Mouse (Mus musculus): ENCODE measurements at regions not wholly inside any gene's neighbourhood (a gene's known extent, or its start where the extent isn't known, plus 50 kb on each side); places are given as distances from the start of the nearest gene placed in this dataset.

GRCm38 (mm10) chr11:41090391-41090900 is 335.3 kb upstream of the Ccng1 start:
- DNase-seq: peak; percentile 4

GRCm38 (mm10) chr11:41063570-41063969 is 308.5 kb upstream of the Ccng1 start:
- DNase-seq: no peak

GRCm38 (mm10) chr11:41057796-41058195 is 302.7 kb upstream of the Ccng1 start:
- no peak for DNase-seq

GRCm38 (mm10) chr11:41030018-41030417 is 274.9 kb upstream of the Ccng1 start:
- no peak for DNase-seq

GRCm38 (mm10) chr11:41010096-41010495 is 255.0 kb upstream of the Ccng1 start:
- no peak for DNase-seq

GRCm38 (mm10) chr11:40972806-40973205 is 217.7 kb upstream of the Ccng1 start:
- no peak for DNase-seq

- peak; percentile 68 for DNase-seq
Observed at GRCm38 (mm10) chr11:40927168-40927567, 172.1 kb upstream of the Ccng1 start.

- DNase-seq: no peak
Observed at GRCm38 (mm10) chr11:40891485-40891884, 136.4 kb upstream of the Ccng1 start.

GRCm38 (mm10) chr11:40884509-40884908 is 129.4 kb upstream of the Ccng1 start:
- no peak for DNase-seq

- no peak for DNase-seq
Observed at GRCm38 (mm10) chr11:40879589-40879988, 124.5 kb upstream of the Ccng1 start.

GRCm38 (mm10) chr11:40873002-40873401 is 117.9 kb upstream of the Ccng1 start:
- no peak for DNase-seq

- peak; percentile 69 for DNase-seq
Observed at GRCm38 (mm10) chr11:40865694-40866093, 110.6 kb upstream of the Ccng1 start.

- DNase-seq: no peak
Observed at GRCm38 (mm10) chr11:40851361-40851760, 96.2 kb upstream of the Ccng1 start.

- no peak for DNase-seq
Observed at GRCm38 (mm10) chr11:40850652-40851092, 95.6 kb upstream of the Ccng1 start.

- no peak for DNase-seq
Observed at GRCm38 (mm10) chr11:40846586-40846985, 91.5 kb upstream of the Ccng1 start.

GRCm38 (mm10) chr11:40835393-40835792 is 80.3 kb upstream of the Ccng1 start:
- no peak for DNase-seq
